In genomic region chr19:27180351-27181122, GRCm38 (mm10) we compare ENCODE assay signal across 9 mouse cellular contexts. TPM values are rescaled to one million over a fixed set of nuclear protein-coding genes. Genes with fewer than 3 reads are reported as not detected.
DNase-seq lines count a peak whose midpoint lies in the region; ATAC-seq lines count a peak whose summit lies in the region.
"Had no signal": no experiment of that assay in that cellular context is flagged by ENCODE, and none has a peak within 500 bp of the region (broad histone marks: within the 10 kb centered on the region; RNA-seq: fewer than 3 reads in every experiment).

No protein-coding gene starts in this region.

- no peaks in the 10 kb centered on the region for H3K27me3 ChIP-seq in liver, embryonic 12.5 days (replicated peaks)
- no peaks in the 10 kb centered on the region for H3K27me3 ChIP-seq in kidney, embryonic 15.5 days
- H3K27me3 ChIP-seq in limb, embryonic 10.5 days (ENCODE audit: low read depth, poor library complexity, severe bottlenecking) = no peaks in the 10 kb centered on the region
- H3K27me3 ChIP-seq: liver, embryonic 13.5 days had no signal

- H3K4me1 ChIP-seq in liver, embryonic 12.5 days = no peaks in the 10 kb centered on the region
- H3K4me1 ChIP-seq in kidney, embryonic 15.5 days = 0 out of 2 replicates have a peak, but pooled peaks cover 7% of the 10 kb centered on the region
- no peaks in the 10 kb centered on the region for H3K4me1 ChIP-seq in limb, embryonic 10.5 days
- H3K4me1 ChIP-seq: liver, embryonic 13.5 days had no signal

- no peak overlapping the region for H3K4me3 ChIP-seq in liver, embryonic 12.5 days
- H3K4me3 ChIP-seq in kidney, embryonic 15.5 days (replicated peaks) = no peak overlapping the region
- H3K4me3 ChIP-seq in limb, embryonic 10.5 days = no peak overlapping the region
- H3K4me3 ChIP-seq: liver, embryonic 13.5 days had no signal

- no peak overlapping the region for H3K9ac ChIP-seq in liver, embryonic 12.5 days
- H3K9ac ChIP-seq in kidney, embryonic 15.5 days = no peak overlapping the region
- H3K9ac ChIP-seq: liver, embryonic 13.5 days had no signal

- ATAC-seq in liver, embryonic 12.5 days = no peak
- ATAC-seq in kidney, embryonic 15.5 days (replicated peaks; ENCODE audit: low FRiP score) = no peak

- DNase-seq in cerebellum, adult 11 months = peak; percentile 2
- DNase-seq in cerebellum, adult 9-11 months = no peak
- DNase-seq in liver = peak; percentile 5
- peak; percentile 81 for DNase-seq in lung, postnatal 14 days
- DNase-seq in embryo, embryonic 10.5 days (ENCODE audit: low spot score) = no peak
- DNase-seq in limb, embryonic 10.5 days (ENCODE audit: low spot score) = no peak
- DNase-seq: liver, embryonic 13.5 days had no signal

- WGBS in liver, embryonic 12.5 days (ENCODE audit: insufficient replicate concordance) = 59% methylated on average over 18 of the region's 18 CpGs
- 57% methylated on average over 18 of the region's 18 CpGs for WGBS in kidney, embryonic 15.5 days
- WGBS in limb, embryonic 10.5 days = 88% methylated on average over 18 of the region's 18 CpGs

- H3K4me2 ChIP-seq in liver, embryonic 12.5 days = no peak overlapping the region
- peak overlapping the region; percentile 3; the same call in 1 of the 2 replicates for H3K4me2 ChIP-seq in kidney, embryonic 15.5 days
- H3K4me2 ChIP-seq: liver, embryonic 13.5 days had no signal

- H3K36me3 ChIP-seq in liver, embryonic 12.5 days = no peaks in the 10 kb centered on the region
- no peaks in the 10 kb centered on the region for H3K36me3 ChIP-seq in kidney, embryonic 15.5 days
- H3K36me3 ChIP-seq in limb, embryonic 10.5 days = no peaks in the 10 kb centered on the region
- H3K36me3 ChIP-seq: liver, embryonic 13.5 days had no signal

- no peaks in the 10 kb centered on the region for H3K9me3 ChIP-seq in liver, embryonic 12.5 days (replicated peaks)
- H3K9me3 ChIP-seq in kidney, embryonic 15.5 days (replicated peaks) = no peaks in the 10 kb centered on the region
- no peaks in the 10 kb centered on the region for H3K9me3 ChIP-seq in limb, embryonic 10.5 days (replicated peaks)
- H3K9me3 ChIP-seq: liver, embryonic 13.5 days had no signal

- H3K27ac ChIP-seq in liver, embryonic 12.5 days = no peak overlapping the region
- H3K27ac ChIP-seq in kidney, embryonic 15.5 days = 0 out of 2 replicates have a peak overlapping the region, but pooled peaks have one; percentile 6
- H3K27ac ChIP-seq in limb, embryonic 10.5 days = no peak overlapping the region
- H3K27ac ChIP-seq: liver, embryonic 13.5 days had no signal

RNA-seq across cellular contexts. Expression of gene Vldlr, which starts 35.7 kb away (rescaled TPM):
- polyA plus RNA-seq in liver, embryonic 12.5 days (2016; fragmentation: Nextera tagmentation; extraction: Ambion mirVana) = 2.0 and 2.2 TPM in 2 replicates
- polyA plus RNA-seq in kidney, embryonic 15.5 days (2015; fragmentation: Nextera tagmentation; extraction: Ambion mirVana) = 30.9 and 31.8 TPM in 2 replicates
- polyA plus RNA-seq in limb, embryonic 10.5 days (2016; fragmentation: Nextera tagmentation; extraction: Ambion mirVana) = 1.3 and 1.9 TPM in 2 replicates

Comparison
In these comparisons a context has a peak if more than half of its experiments do, and no peak if none do; other contexts are left out.
1. DNase-seq: peak in cerebellum, adult 11 months (single experiment), liver (single experiment) and lung, postnatal 14 days (single experiment); none in cerebellum, adult 9-11 months (single experiment), embryo, embryonic 10.5 days (single experiment) and limb, embryonic 10.5 days (single experiment).